Mouse (Mus musculus): Measurements from ENCODE around the gene Dab1.

GRCm38 (mm10) chr4:104637016-104637415 is 1017.9 kb downstream of the Dab1 start:
- no peak for TF ChIP-seq POLR2A (IDR thresholded peaks at IDR 0.05; ENCODE audit: control insufficient read depth, low read depth, low read length)
- no peak for TF ChIP-seq CTCF (IDR thresholded peaks at IDR 0.05; ENCODE audit: control insufficient read depth, insufficient read depth, insufficient replicate concordance, low read depth, low read length)
